Mouse (Mus musculus) erythroid progenitor cell, adult 5-6 weeks (primary cell): Measurements from ENCODE around the gene Klhl15. TPM values are rescaled to one million over a fixed set of nuclear protein-coding genes. Genes with fewer than 3 reads are reported as not detected.

Source experiments
- ATAC-seq: replicated peaks from 2 replicates; pipeline ENCODE4 v1.8.0; 2016; ENCODE audit warnings: moderate number of reproducible peaks, mild to moderate bottlenecking, moderate TSS enrichment, inconsistent platforms; ENCODE audit not compliant: poor library complexity, low FRiP score, severe bottlenecking
- total RNA-seq, 2 experiments: library from RNA; stranded (forward) in 1 of 2; stranded (reverse) in 1 of 2; fragments of 150-400 nt in 1 of 2; fragments of 186-747, 209-891 nt in 1 of 2; gene quantifications; 2 replicates each; pipeline versions ENCODE4 v1.2.3 to v1.2.4; 2015 to 2017; ENCODE audit warnings: low replicate concordance in 2 of 2

Klhl15 gene
- 7.5 and 8.3 TPM in 2 replicates for total RNA-seq (2015; ENCODE audit: low replicate concordance)
- total RNA-seq (2017; ENCODE audit: low replicate concordance): 6.8 and 9.6 TPM in 2 replicates

DNA sequence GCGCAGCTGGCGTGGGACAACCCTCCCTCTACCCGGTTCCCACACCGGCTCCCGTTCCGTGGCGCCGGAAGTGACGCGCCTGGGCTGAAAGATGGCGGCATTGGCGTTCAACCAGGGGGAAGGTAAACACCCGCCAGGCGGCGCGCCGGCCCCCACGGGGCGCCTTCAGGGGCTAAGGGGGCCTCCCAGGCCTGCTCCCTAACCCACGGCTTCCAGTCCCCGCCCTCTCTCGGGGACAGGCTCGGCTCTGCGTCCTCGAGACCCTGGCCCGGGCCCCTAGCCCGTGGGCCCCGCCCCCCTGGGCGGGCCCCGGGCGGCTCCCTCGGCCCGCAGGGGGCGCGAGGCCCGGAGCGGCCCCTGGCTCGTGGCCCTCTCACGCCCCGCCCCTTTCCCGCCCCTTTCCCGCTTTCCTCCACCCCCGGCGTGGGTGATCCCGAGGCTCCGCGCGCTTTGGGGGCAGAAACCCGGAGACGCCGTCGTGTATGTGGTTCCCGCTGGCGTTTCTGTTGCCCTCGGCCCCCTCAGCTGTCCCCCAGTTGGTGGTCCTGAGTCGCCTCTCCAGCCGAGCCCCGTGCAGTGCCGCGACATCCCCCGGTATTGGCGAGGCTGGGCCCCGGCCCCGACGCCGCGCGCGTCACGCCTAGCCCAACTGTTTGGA is at the start of gene Klhl15:
Gene Klhl15, plus strand, starts transcription at position 68 of the 658 bp plus-strand sequence.
- peak; percentile 98 for ATAC-seq

DNA sequence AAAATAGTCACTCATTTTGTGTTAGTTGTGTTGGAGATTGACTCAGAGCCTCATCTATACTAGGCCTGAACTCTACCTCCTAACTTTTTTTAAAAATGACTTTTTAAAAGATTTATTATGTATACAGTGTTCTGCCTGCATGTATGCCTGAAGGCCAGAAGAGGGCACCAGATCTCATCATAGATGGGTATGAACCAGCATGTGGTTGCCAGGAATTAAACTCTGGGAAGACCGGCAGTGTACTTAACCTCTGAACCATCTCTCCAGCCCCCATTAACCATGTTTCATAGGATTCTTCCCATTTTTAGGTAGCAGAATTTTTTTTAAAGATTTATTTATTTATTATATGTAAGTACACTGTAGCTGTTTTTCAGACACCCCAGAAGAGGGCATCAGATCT is 49.2 kb upstream of the Klhl15 start:
- ATAC-seq: no peak

DNA sequence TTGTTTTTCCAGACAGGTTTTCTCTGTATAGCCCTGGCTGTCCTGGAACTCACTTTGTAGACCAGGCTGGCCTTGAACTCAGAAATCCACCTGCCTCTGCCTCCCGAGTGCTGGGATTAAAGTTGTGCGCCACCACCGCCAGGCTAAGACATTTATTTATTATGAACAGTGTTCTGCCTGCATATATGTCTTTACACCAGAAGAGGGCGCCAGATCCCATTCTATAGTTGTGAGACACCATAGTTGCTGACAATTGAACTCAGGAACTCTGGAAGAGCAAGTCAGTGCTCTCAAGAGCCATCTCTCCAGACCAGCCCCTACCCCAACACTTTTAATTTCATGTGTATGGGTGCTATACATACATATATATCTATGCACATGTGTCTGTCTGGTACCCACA is 40.5 kb upstream of the Klhl15 start:
- ATAC-seq: 0 out of 2 replicates have a peak, but pooled peaks have one; percentile 49

DNA sequence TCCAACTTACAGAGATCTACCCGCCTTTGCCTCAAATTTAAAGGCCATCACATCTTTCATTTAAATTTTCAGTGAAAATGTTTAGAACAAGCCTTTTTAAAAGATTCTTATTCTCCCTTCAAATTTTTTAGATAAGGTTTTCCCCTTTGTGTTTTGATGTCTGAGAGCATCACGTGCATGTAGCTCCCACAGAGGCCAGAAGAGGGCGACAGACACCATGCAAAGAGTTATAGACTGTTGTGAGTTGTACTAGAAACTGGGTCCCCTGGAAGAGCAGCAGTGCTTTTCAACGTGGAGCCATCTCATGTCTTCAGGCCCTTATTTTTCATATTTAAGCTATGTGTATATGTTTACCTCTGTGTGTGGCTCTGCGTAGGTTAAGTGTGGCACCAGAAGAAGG is 36.6 kb upstream of the Klhl15 start:
- ATAC-seq: peak; percentile 71

DNA sequence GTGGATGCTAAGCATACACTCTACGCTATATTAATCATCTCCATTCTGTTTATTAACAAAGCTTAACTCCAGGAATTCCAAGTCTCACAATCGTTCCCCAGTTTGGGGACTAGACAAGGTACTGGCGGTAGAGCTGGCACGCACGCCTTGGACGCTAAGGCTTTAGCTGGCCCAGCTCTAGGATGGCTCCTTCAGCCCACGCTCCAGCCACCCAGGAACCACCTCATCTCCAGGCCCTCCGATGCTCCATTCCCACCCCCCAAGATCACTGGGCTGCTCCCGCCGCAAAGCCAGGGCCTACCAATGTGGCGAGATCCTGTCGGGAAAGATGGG is 22.2 kb upstream of the Klhl15 start:
- no peak for ATAC-seq

DNA sequence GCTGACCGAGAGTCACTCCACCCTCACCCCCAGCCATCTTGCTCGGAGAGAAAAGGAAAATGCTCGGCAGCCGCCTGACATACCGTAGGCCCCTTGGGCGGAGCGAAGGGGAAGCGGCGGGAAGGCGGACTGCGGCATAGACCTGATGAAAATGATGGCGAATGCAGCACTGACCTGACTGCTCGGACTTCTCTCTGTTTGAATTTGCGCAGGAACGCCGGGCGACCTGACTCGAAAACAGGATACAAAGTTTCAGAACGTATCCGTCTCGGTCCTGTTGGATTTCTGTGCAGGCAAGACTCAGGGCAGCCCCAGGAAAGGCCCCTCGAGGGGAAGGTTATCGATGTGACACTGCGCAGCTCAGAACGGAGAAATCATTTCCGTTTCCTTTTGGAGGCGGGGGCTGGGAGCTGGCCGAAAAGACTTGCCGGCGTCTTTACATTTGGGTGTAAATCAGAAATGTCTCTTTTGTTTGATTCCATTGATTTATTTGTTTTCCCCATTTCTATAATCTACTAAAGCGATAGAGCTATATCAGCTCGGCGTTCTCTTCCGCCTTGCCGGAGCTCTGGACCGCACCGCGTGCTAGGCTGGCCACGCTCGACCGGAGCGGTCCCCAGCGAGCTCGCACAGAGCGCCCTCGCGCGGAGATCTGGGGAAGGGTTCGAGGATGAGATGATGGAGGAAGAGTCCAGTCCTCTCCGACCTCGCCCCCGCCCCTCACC is 21.6 kb upstream of the Klhl15 start, which contains the start of gene Eif2s3x:
Gene Eif2s3x, minus strand, starts transcription at position 266 of the 725 bp plus-strand sequence.
- ATAC-seq: peak; percentile 97

DNA sequence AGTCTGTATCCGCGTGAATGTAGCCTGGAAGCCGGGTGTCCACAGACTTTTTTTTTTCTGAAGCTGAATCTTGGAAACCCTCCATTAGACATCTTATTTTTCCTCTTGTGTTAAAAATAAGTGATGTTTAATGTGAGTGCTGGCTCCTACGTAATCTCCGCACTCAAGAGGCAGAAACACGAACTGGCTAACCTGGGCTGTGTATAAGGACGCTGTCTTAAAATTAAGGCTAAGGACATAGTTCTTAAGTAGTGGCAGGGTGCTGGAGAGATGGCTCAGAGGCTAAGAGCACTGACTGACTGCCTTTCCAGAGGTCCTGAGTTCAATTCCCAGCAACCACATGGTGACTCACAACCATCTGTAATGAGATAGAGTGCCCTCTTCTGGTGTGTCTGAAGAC is 21.0 kb upstream of the Klhl15 start:
- no peak for ATAC-seq

DNA sequence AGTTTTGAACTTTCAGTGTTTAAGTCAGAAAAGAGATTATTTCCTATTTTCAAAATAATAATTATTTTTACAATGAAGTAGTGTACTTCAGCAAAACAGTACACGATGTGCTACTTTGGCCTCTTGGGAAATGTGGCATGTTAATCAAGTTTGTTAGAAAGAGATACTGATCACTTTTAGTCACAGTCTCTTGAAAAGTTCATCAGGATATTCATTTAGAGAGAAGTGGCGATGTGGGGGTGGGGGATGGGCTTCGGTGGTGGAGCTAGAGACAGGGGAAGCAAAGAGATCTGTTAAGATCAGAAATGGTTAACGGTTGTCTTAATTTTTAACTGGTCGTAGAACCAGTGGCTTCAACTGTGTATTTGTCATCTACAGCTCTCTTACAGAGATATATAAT is 967 bp upstream of the Klhl15 start:
- ATAC-seq: no peak

DNA sequence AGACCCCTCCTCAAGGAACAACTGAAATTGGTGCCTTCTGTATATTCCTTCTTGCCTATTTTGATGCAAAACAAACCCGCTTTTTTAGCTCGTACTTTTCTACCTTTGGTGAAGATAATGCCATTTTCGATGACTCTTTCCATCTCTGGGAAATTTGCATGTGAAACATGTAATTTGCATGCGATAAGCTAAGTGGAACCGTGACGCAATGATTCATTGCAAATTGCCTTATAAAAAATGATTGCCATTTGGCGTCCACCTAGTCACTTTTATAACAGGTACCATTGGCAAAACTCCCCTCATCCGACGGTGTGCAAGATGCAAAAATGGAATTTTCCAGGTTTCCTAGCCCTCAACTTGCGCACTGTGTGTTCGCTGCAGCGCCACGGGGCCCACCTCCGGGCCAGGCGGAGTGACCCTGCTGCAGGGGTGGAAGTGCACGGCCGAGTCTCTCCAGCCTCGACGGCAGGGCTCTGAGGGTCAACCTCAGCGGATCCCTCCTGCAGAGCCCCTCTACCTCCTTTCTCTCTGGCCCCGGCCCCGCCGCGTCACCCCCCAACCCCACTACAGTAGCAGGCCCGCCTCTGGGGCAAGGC is 365 bp upstream of the Klhl15 start:
- ATAC-seq: no peak; the same call in 1 of the 2 replicates

DNA sequence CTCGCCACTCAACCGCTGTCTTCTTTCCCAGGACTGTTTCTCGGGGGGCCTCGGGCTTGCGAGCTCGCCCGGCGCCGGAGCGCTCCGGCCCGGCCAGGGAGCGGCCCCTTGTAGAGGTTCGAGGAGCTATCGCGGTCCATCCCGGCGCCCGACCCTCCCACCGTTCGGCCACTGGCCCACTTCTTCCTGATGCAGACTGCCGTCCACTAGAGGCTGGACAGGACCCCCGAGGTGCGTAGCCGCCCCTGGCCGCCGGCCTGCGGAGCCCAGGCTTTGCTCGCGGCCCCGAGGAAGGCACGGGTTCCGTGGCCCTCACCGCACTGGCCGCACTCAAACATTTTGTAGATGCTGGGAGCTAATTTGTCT is 774 bp downstream of the Klhl15 start:
- no peak for ATAC-seq

DNA sequence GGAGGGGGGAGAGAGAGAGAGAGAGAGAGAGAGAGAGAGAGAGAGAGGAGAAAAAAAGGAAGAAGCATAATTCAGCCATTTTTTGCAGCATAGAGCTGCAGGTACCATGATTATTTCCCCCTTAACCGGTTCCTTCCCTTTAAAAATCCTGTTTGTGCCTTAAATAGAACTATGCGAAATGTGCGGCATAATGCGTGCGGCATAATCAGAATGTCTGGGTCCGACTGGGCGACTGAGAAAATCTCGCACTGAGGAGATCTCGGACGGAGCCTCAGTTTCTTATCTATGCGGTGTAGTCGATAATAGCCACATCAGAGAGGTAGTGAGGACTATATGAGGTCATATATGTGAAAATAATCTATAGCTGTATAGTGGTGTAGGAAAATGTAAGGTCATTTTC is 1.2 kb downstream of the Klhl15 start:
- no peak for ATAC-seq

DNA sequence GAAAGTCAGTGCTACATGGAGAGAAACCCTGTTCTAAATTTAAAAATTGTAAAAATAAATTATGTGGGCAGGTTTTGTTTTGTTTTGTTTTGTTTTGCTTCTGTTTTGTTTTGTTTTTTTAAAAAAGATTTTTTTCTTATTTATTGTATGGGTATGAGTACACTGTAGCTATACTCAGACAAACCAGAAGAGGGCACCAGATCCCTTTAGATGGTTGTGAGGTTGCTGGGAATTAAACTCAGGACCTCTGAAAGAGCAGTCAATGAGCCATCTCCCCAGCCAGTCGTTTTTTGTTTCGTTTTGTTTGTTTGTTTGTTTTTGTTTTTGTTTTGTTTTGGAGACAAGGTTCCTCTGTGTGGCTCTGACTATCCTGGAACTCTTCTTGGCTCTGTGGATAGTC is 54.5 kb downstream of the Klhl15 start:
- ATAC-seq: no peak

DNA sequence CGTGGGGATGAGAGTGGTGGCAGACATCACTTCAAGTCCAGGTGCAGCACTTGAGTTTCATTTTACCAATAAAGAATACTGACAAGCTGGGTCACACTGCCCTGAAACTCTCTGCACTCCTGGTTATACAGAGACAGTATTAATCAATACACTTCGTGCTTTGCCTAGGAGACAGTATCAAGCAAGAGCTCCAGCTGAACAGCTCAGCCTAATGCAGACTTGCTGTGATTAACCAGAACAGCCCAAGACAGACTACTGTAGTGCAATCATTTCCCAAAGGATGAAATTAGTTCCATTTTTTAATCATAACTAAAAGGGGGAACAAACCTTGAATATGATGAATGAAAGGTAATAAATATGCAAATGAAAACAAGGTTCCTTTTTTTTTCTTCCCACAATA is 68.5 kb downstream of the Klhl15 start:
- ATAC-seq: no peak

DNA sequence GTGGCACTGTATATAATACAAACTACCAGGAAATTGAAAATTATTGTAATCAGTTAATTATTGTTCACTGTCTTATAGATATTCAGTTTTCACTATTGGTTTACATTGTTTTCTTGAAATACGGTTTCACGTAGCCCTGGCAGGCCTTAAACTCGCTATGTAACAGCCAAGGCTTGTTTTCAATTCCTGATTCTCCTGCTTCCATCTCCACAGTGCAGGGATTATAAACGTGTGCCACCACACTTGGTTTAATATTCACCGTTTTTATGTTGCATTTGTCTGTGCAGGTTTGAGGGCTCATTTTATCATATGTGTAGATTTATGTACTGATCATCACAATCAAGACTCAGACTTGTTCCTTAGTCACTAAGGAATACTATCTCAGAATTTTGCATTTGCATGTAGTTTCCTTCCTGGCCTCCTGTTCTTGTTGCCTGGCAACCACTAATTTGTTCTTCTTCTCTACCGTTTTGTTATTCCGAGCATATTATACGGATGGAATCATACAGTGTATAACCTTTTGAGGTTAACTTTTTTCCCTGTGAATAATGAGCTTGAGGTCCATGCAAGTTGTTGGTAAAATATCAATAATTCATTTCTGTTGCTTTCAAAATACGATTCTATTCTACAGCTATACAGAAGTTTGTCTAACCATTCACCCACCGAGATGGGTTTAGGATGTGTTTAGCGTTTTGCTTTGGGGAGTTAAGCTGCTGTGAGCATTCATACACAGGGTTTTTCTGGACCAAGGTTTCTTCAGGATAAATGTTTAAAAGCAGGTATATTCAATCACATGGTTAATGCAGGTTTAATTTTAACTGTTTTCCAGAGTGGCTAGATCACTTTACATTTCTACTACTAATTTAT is 86.9 kb downstream of the Klhl15 start:
- no peak for ATAC-seq

Other genes with a start within 250 kb of the Klhl15 start
- 27.8 and 30.2 TPM in 2 replicates for gene Zfx, start 110.9 kb upstream of the Klhl15 start, total RNA-seq (2015; ENCODE audit: low replicate concordance)
- 26.2 and 27.2 TPM in 2 replicates for gene Zfx, start 110.9 kb upstream of the Klhl15 start, total RNA-seq (2017; ENCODE audit: low replicate concordance)
- gene Eif2s3x, start 21.7 kb upstream of the Klhl15 start, total RNA-seq (2015; ENCODE audit: low replicate concordance): 72.4 and 106 TPM in 2 replicates
- 46.4 and 60.6 TPM in 2 replicates for gene Eif2s3x, start 21.7 kb upstream of the Klhl15 start, total RNA-seq (2017; ENCODE audit: low replicate concordance)
- not detected in 2 replicates for gene Fam90a1b, start 132.2 kb downstream of the Klhl15 start, total RNA-seq (2015; ENCODE audit: low replicate concordance)
- gene Fam90a1b, start 132.2 kb downstream of the Klhl15 start, total RNA-seq (2017; ENCODE audit: low replicate concordance): not detected in 2 replicates
- gene Apoo, start 132.5 kb downstream of the Klhl15 start, total RNA-seq (2015; ENCODE audit: low replicate concordance): 33.1 and 38.9 TPM in 2 replicates
- gene Apoo, start 132.5 kb downstream of the Klhl15 start, total RNA-seq (2017; ENCODE audit: low replicate concordance): 23.7 and 32.4 TPM in 2 replicates